Mouse (Mus musculus) MEL (cell line): Measurements from ENCODE around the gene Tanc1.

ENCODE experiments used
- CHD2 ChIP-seq: IDR thresholded peaks from 2 replicates; pipeline ENCODE4 v1.6.1; 2011; ENCODE audit warnings: low read length, improper control_type of control experiment
- CTCF ChIP-seq, 3 experiments: IDR thresholded peaks in 2 of 3; conservative IDR thresholded peaks in 1 of 3; 2 replicates each; pipeline ENCODE4 v1.5.1; 2011 to 2012; ENCODE audit warnings: low read length in 3 of 3, low read depth in 2 of 3, mild to moderate bottlenecking in 2 of 3, improper control_type of control experiment in 1 of 3, inconsistent platforms in 1 of 3, mixed read lengths in 1 of 3, moderate library complexity in 1 of 3; ENCODE audit not compliant: control insufficient read depth in 1 of 3, insufficient read depth in 1 of 3, poor library complexity in 1 of 3, severe bottlenecking in 1 of 3
- ELF1 ChIP-seq: IDR thresholded peaks from 2 replicates; pipeline ENCODE4 v1.6.1; 2014; ENCODE audit warnings: low read depth, mild to moderate bottlenecking, inconsistent platforms, low read length, improper control_type of control experiment, moderate library complexity
- JUND ChIP-seq: IDR thresholded peaks from 2 replicates; pipeline ENCODE4 v1.6.1; 2011; ENCODE audit warnings: low read depth, mild to moderate bottlenecking, improper control_type of control experiment, low read length
- MAZ ChIP-seq: IDR thresholded peaks from 2 replicates; pipeline ENCODE4 v1.6.1; 2012; ENCODE audit warnings: low read depth, mild to moderate bottlenecking, inconsistent platforms, low read length, improper control_type of control experiment
- POLR2A ChIP-seq, 2 experiments: IDR thresholded peaks; 2 replicates each; pipeline ENCODE4 v1.6.1; 2011 to 2012; ENCODE audit warnings: low read length in 2 of 2, mild to moderate bottlenecking in 2 of 2, control low read depth in 1 of 2, improper control_type of control experiment in 1 of 2, low read depth in 1 of 2, moderate library complexity in 1 of 2; ENCODE audit not compliant: control insufficient read depth in 1 of 2, insufficient read depth in 1 of 2, poor library complexity in 1 of 2
- RCOR1 ChIP-seq: IDR thresholded peaks from 2 replicates; pipeline ENCODE4 v1.6.1; 2012; ENCODE audit warnings: low read depth, mild to moderate bottlenecking, inconsistent platforms, low read length, improper control_type of control experiment
- TCF12 ChIP-seq: IDR thresholded peaks from 2 replicates; pipeline ENCODE4 v1.6.1; 2014; ENCODE audit warnings: low read depth, mild to moderate bottlenecking, inconsistent platforms, low read length, improper control_type of control experiment, moderate library complexity
- USF1 ChIP-seq: IDR thresholded peaks from 2 replicates; pipeline ENCODE4 v1.6.1; 2014; ENCODE audit warnings: low read depth, mild to moderate bottlenecking, inconsistent platforms, low read length, improper control_type of control experiment, moderate library complexity
- USF2 ChIP-seq, 2 experiments: IDR thresholded peaks; 2 replicates each; pipeline ENCODE4 v1.6.1; 2011 to 2012; ENCODE audit warnings: improper control_type of control experiment in 2 of 2, low read length in 2 of 2, borderline replicate concordance in 1 of 2, inconsistent platforms in 1 of 2, low read depth in 1 of 2, mild to moderate bottlenecking in 1 of 2; ENCODE audit not compliant: insufficient read depth in 1 of 2
- ZKSCAN1 ChIP-seq: IDR thresholded peaks from 2 replicates; pipeline ENCODE4 v1.6.1; 2012; ENCODE audit warnings: low read depth, mild to moderate bottlenecking, inconsistent platforms, low read length, improper control_type of control experiment, moderate library complexity
- ZMIZ1 ChIP-seq: IDR thresholded peaks from 2 replicates; pipeline ENCODE4 v1.6.1; 2012; ENCODE audit warnings: low read depth, mild to moderate bottlenecking, inconsistent platforms, low read length, improper control_type of control experiment, moderate library complexity

DNA sequence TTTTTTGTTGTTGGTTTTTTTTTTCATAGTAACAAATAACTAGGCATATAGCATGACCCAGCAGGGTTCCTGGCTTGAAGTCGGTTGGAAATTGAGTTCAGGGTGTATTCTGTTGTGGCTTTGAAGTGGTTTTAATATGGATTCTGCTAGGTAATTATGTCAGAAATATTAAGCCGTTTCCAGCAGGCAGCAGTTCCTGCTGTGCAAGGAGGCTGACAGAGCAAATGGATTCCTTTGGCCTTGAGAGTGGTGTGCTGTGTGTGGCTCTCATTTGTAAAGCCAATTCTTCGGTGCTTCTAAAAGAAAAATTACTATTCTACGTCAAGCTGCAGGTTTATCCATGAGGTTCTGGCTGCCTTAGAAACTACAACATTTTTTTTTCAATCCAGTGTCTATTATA, 228.3 kb downstream of the Tanc1 start:
- no peak for TF ChIP-seq ZMIZ1
- TF ChIP-seq TCF12: no peak
- TF ChIP-seq JUND: no peak
- no peak for TF ChIP-seq CTCF (IDR thresholded peaks at IDR 0.05 in 2 of 3, conservative IDR thresholded peaks at IDR 0.05 in 1 of 3; ENCODE audit: control insufficient read depth in 1 of 3, insufficient read depth in 1 of 3, low read depth in 2 of 3, low read length in 3 of 3, poor library complexity in 1 of 3, severe bottlenecking in 1 of 3)
- no peak for TF ChIP-seq ELF1
- no peak for TF ChIP-seq RCOR1
- TF ChIP-seq MAZ: no peak
- no peak for TF ChIP-seq USF1
- TF ChIP-seq USF2 (IDR thresholded peaks at IDR 0.05; ENCODE audit: borderline replicate concordance in 1 of 2, insufficient read depth in 1 of 2, low read depth in 1 of 2, low read length in 2 of 2): no peak
- no peak for TF ChIP-seq CHD2
- no peak for TF ChIP-seq POLR2A (IDR thresholded peaks at IDR 0.05; ENCODE audit: control insufficient read depth in 1 of 2, insufficient read depth in 1 of 2, low read depth in 1 of 2, low read length in 2 of 2, poor library complexity in 1 of 2)
- no peak for TF ChIP-seq ZKSCAN1
